Mouse (Mus musculus): ENCODE data around the gene Gas6. TPM values are rescaled to one million over a fixed set of nuclear protein-coding genes. Genes with fewer than 3 reads are reported as not detected.

Gas6 gene
- total and polyA plus RNA-seq, 3 experiments = not detected

Other genes with a start within 250 kb of the Gas6 start
- gene Adprhl1, start 240.3 kb downstream of the Gas6 start, total RNA-seq (2012; rRNA removed) = not detected in 2 replicates
- gene Adprhl1, start 240.3 kb downstream of the Gas6 start, polyA plus RNA-seq (2012; ENCODE audit: insufficient read depth in 1 of 2, insufficient read length in 2 of 2, low read depth in 1 of 2, low replicate concordance in 2 of 2, missing spikeins in 1 of 2) = not detected
- 15.3 and 19.9 TPM in 2 replicates for gene Dcun1d2, start 206.4 kb downstream of the Gas6 start, total RNA-seq (2012; rRNA removed)
- gene Dcun1d2, start 206.4 kb downstream of the Gas6 start, polyA plus RNA-seq (2012; ENCODE audit: insufficient read depth in 1 of 2, insufficient read length in 2 of 2, low read depth in 1 of 2, low replicate concordance in 2 of 2, missing spikeins in 1 of 2) = 10 to 100 TPM in 1 of 2 experiments, not detected in 1; 19.1 TPM
- 9.3 and 11.8 TPM in 2 replicates for gene Tmco3, start 206.3 kb downstream of the Gas6 start, total RNA-seq (2012; rRNA removed)
- 10 to 100 TPM in 1 of 2 experiments, not detected in 1; 20.3 TPM for gene Tmco3, start 206.3 kb downstream of the Gas6 start, polyA plus RNA-seq (2012; ENCODE audit: insufficient read depth in 1 of 2, insufficient read length in 2 of 2, low read depth in 1 of 2, low replicate concordance in 2 of 2, missing spikeins in 1 of 2)
- gene Tfdp1, start 155.7 kb downstream of the Gas6 start, total RNA-seq (2012; rRNA removed) = 214 and 256 TPM in 2 replicates
- 100 to 1,000 TPM; 143 to 331 TPM for gene Tfdp1, start 155.7 kb downstream of the Gas6 start, polyA plus RNA-seq (2012; ENCODE audit: insufficient read depth in 1 of 2, insufficient read length in 2 of 2, low read depth in 1 of 2, low replicate concordance in 2 of 2, missing spikeins in 1 of 2)
- gene Atp4b, start 97.7 kb downstream of the Gas6 start, total RNA-seq (2012; rRNA removed) = 0.08 TPM in 1 of 2 replicates, not detected in the other
- gene Atp4b, start 97.7 kb downstream of the Gas6 start, polyA plus RNA-seq (2012; ENCODE audit: insufficient read depth in 1 of 2, insufficient read length in 2 of 2, low read depth in 1 of 2, low replicate concordance in 2 of 2, missing spikeins in 1 of 2) = under 1 TPM in 1 of 2 experiments, not detected in 1; 0.14 TPM
- gene Grk1, start 89.4 kb downstream of the Gas6 start, total RNA-seq (2012; rRNA removed) = under 0.01 TPM in 1 of 2 replicates, not detected in the other
- gene Grk1, start 89.4 kb downstream of the Gas6 start, polyA plus RNA-seq (2012; ENCODE audit: insufficient read depth in 1 of 2, insufficient read length in 2 of 2, low read depth in 1 of 2, low replicate concordance in 2 of 2, missing spikeins in 1 of 2) = under 1 TPM in 1 of 2 experiments, not detected in 1; 0.03 TPM
- not detected in 2 replicates for gene Tmem255b, start 59.3 kb downstream of the Gas6 start, total RNA-seq (2012; rRNA removed)
- gene Tmem255b, start 59.3 kb downstream of the Gas6 start, polyA plus RNA-seq (2012; ENCODE audit: insufficient read depth in 1 of 2, insufficient read length in 2 of 2, low read depth in 1 of 2, low replicate concordance in 2 of 2, missing spikeins in 1 of 2) = not detected
- not detected in 2 replicates for gene 1700029H14Rik, start 68.0 kb upstream of the Gas6 start, total RNA-seq (2012; rRNA removed)
- gene 1700029H14Rik, start 68.0 kb upstream of the Gas6 start, polyA plus RNA-seq (2012; ENCODE audit: insufficient read depth in 1 of 2, insufficient read length in 2 of 2, low read depth in 1 of 2, low replicate concordance in 2 of 2, missing spikeins in 1 of 2) = under 1 TPM in 1 of 2 experiments, not detected in 1; 0.06 TPM
- gene Rasa3, start 183.1 kb upstream of the Gas6 start, total RNA-seq (2012; rRNA removed) = 18.3 and 22.4 TPM in 2 replicates
- 10 to 100 TPM in 1 of 2 experiments, not detected in 1; 28.0 TPM for gene Rasa3, start 183.1 kb upstream of the Gas6 start, polyA plus RNA-seq (2012; ENCODE audit: insufficient read depth in 1 of 2, insufficient read length in 2 of 2, low read depth in 1 of 2, low replicate concordance in 2 of 2, missing spikeins in 1 of 2)
- gene Cfap97d2, start 211.4 kb upstream of the Gas6 start, total RNA-seq (2012; rRNA removed) = not detected in 2 replicates
- gene Cfap97d2, start 211.4 kb upstream of the Gas6 start, polyA plus RNA-seq (2012; ENCODE audit: insufficient read depth in 1 of 2, insufficient read length in 2 of 2, low read depth in 1 of 2, low replicate concordance in 2 of 2, missing spikeins in 1 of 2) = not detected

All from MEL (cell line).